Mouse (Mus musculus): ENCODE data around the gene Gm11027.
"Not testable (repeated sequence)": the region's sequence is repeated elsewhere in the genome, so short reads cannot be mapped to it uniquely, and the experiment has no call there.

The Gm11027 gene

GRCm38 (mm10) chr12:116275086-116275485 lies at the start of gene Gm11027:
TSS of gene Gm11027 (plus strand) at chr12:116275386.
- not testable (repeated sequence) for DNase-seq (ENCODE audit: low read depth in 2 of 2, low spot score in 2 of 2)

GRCm38 (mm10) chr12:116226289-116227057 lies 48.7 kb upstream of the Gm11027 start:
- no peak for DNase-seq (ENCODE audit: low read depth in 2 of 2, low spot score in 2 of 2)

GRCm38 (mm10) chr12:116229451-116229850 lies 45.7 kb upstream of the Gm11027 start:
- no peak for DNase-seq (ENCODE audit: low read depth in 2 of 2, low spot score in 2 of 2)

DNA sequence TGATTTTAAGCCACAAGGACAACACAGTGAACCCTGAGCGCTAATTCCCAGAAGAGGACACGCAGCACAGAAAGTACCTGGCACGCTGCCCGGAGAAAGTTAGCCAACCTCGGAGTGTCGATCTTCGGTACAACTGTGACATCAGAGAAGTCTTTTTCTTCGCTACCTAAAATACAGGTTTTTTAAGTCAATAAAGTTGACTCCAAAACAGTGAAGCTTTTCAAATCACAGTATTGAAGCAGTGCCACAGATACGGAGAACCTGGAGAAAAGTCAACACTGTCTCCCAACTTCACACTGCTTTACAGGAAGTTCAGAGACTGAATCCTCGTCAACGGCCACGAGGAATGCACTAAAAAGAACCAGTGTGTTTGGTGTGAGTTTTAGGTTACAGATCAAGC lies 43.6 kb upstream of the Gm11027 start:
- DNase-seq (ENCODE audit: low read depth in 2 of 2, low spot score in 2 of 2): no peak

DNA sequence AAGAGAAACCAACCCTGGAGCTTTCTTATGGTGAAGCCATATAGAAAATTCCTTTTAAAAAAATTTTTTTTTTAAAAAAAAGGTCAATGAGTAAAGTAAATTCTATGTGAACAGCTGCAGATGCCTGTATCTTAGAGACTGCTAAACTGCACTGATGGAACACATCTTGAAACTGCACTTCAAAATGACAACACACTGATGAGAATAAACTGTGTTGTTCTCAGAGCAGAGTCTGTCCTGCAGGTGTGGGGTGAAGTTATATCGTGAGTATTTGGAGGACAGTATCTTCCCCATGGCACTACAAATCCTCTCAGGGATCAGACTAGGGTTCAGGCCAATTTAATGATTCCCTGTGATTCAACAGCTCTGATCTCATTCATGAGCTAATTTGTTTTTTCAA lies 43.1 kb upstream of the Gm11027 start:
- no peak for DNase-seq (ENCODE audit: low read depth in 2 of 2, low spot score in 2 of 2)

DNA sequence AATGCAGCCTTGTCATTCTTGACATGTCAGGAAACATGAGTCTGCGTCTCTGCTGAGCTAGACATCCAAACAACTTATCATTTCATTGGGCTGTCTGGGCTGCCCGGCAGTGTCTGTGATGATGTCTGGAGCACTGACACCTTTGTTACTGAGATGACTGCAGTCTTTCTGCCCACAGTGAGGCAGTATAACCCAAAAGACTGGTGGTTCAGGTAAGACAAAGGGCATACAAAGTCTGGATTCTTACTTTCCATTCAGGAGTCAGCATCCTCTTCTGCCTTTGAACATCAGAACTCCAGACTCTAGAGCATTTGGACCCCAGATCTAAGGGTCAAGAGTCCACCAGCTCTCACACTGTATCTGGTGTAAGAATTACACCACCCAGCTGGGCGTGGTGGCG lies 39.8 kb upstream of the Gm11027 start:
- DNase-seq (ENCODE audit: low read depth in 2 of 2, low spot score in 2 of 2): peak in 1 of 2 experiments; percentile 11

DNA sequence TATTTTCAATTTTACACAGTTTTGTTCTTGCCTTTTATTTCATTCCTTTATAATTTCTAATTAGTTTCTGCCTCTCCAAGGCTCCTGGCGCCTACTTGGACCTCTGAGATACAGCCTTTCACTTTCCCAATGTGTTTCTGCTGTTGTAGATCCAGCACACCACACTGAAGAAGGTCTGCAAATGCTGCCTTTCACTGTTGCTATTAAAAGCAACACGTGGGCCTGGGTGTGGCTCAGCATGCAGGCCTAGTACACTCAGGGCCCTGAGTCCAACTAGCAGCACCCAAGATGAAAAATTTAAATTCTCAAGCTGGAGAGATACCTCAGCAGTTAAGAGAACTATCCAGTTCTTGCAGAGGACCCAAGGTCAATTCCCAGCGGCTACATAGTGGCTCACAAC lies 38.5 kb upstream of the Gm11027 start:
- DNase-seq (ENCODE audit: low read depth in 2 of 2, low spot score in 2 of 2): no peak

GRCm38 (mm10) chr12:116238370-116238769 lies 36.8 kb upstream of the Gm11027 start:
- no peak for DNase-seq (ENCODE audit: low read depth in 2 of 2, low spot score in 2 of 2)

GRCm38 (mm10) chr12:116238803-116239202 lies 36.4 kb upstream of the Gm11027 start:
- no peak for DNase-seq (ENCODE audit: low read depth in 2 of 2, low spot score in 2 of 2)

- DNase-seq (ENCODE audit: low read depth in 2 of 2, low spot score in 2 of 2): no peak
These were observed 30.6 kb upstream of the Gm11027 start for GRCm38 (mm10) chr12:116244601-116245000.

DNA sequence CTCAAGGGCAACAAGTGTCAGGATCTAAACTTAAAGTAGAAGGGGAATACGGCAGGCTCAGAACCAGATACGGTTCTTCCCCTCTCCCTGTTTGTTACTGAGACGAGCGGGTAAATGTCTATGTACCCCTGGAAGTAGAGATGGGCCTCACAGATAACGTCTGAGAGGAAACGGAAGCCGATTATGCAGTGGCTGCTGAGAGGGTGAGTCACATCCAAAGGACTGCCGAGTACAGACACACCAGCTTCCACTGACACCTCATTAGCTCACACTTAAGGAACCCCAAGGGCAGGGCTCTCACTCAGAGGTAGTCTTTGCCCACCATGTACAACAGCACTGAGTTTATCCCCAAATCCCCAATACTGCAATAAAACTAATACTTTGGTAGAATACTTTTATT lies 20.5 kb upstream of the Gm11027 start:
- peak in 1 of 2 experiments; percentile 24 for DNase-seq (ENCODE audit: low read depth in 2 of 2, low spot score in 2 of 2)

DNA sequence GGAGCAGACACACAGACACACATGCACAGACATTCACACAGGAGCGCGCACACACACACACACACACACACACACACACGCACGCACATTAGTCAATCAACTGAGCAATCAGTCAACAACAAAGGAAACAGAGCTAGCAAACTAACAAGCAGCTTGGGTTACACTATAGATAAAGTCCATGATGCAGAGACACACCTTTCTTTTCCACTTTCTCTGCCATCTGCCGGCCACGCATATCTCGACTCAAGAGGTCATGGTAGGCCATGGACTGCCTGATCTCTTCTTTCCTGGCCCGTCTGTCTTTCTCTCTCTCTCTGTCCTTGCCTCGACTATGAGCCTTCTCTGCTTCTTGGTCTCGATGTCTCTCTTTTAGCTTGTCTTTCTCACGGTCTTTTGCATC lies 19.6 kb upstream of the Gm11027 start:
- DNase-seq (ENCODE audit: low read depth in 2 of 2, low spot score in 2 of 2): no peak

DNA sequence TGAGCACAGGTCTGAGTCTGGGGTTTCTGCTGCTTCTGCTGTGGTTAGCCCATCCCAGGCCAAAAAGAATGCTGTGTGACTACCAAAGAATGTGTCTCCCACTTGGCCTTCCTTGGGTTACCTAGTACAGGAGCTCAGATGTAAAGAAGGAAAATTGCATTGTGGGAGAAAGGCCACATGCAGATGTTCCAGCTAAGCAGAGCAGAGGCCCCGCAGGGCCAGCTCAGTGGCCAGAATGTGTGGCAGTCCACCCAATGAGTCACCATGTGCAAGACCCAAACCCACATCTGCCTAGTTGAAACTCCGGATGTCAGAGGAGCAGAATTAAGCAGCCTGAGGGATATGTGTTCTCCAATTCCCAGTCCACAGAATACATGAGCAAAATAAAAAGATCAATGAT lies 16.9 kb upstream of the Gm11027 start:
- no peak for DNase-seq (ENCODE audit: low read depth in 2 of 2, low spot score in 2 of 2)

DNA sequence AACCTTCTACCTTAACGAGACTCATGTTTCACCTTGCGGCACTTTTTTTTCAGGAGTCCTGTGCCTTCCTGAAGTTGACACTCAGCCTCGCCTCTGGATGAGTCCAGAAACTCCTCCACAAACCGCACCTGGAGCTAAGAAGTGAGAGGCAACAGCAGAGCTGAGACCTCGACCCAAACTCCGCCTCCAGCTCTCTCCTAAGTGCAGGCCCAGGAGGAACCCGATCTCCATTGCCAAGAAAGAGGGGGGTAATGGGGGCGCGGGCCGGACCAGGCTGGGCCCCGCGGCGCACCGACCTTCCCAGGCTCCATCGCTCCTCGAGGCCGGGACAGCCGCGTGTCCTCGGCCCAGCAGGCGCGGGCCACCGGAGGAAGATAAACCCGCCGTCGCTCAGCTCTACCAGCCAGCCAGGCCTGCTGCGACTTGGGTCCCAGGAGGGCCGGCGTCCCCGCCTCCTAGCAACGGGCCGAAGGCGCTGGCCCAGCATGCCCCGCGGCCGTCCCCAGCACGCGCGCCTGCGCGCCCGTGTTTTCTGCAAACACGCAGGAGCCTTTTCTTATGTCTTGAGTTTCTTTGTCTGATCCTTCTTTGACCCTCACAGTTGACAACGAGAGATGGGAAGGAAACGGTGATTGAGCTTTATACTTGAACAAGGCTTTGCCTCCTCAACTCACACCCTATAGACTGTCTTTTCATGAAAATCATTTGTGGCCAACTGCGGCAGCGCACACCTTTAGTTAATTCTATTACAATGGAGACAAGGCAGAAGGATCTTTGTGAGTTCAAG lies 12.4 kb upstream of the Gm11027 start, which contains the start of gene Wdr60:
Wdr60 (minus strand) TSS at position 468 of the 787 bp plus-strand sequence.
- peak; percentile 68 to 74 for DNase-seq (ENCODE audit: low read depth in 2 of 2, low spot score in 2 of 2)

GRCm38 (mm10) chr12:116264756-116265155 lies 10.4 kb upstream of the Gm11027 start:
- DNase-seq (ENCODE audit: low read depth in 2 of 2, low spot score in 2 of 2): no peak

DNA sequence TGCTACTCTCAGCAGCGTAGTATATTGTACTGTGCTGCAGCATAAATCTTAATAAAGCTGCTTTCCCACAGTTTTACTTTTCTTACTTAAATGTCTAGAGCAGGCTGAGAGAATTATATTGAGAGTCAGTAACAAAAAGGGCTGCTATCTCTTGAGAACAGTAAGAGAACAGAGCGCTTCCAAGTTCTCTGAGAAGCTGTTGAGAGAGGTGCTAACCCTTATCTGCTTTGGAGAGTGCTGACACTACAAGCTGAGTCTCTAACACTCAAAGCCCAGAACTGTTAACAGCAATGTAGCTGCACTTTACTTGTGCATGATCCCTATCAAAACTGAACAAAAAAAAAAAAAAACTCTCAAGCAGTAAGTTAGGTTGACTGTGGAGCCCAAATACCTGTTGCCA lies 9.9 kb upstream of the Gm11027 start:
- no peak for DNase-seq (ENCODE audit: low read depth in 2 of 2, low spot score in 2 of 2)

- DNase-seq (ENCODE audit: low read depth in 2 of 2, low spot score in 2 of 2): no peak
These were observed 5.7 kb upstream of the Gm11027 start for GRCm38 (mm10) chr12:116269450-116269849.

- no peak for DNase-seq (ENCODE audit: low read depth in 2 of 2, low spot score in 2 of 2)
These were observed 4.6 kb upstream of the Gm11027 start for GRCm38 (mm10) chr12:116270538-116270937.

DNA sequence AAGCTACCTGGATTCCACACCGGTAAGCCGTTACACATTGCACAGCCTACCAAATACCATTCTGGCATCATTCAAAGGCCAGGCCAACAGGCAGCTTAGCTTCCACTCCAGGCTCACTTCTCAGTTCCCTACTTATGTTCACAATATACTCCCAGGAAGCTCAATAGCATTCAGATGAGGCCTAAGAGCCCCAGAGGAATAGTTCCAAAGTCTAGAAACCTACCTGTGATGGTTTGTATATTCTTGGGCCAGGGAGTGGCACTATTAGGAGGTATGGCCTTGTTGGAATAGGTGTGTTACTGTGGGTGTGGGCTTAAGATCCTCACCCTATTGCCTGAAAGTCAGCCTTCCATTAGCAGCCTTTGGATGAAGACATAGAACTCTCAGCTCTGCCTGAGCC lies 4.1 kb upstream of the Gm11027 start:
- DNase-seq (ENCODE audit: low read depth in 2 of 2, low spot score in 2 of 2): no peak

DNA sequence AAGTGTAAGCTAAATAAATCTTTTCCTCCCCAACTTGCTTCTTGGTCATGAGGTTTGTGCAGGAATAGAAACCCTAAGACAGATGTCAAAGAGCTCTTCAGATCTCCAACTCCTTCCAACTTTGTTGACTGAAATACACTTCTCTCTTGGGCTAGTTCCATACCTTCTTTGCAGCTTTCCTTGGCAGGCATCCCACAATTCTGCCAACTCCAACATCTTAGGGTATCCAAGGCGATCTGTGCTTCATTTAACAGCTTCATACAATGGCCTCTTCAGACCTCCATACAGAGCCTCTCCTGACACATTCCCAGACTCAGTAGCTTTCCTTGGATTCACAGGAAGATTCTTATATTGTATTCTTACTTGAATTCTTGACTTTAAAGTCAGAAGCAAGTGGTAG lies 1.5 kb upstream of the Gm11027 start:
- no peak for DNase-seq (ENCODE audit: low read depth in 2 of 2, low spot score in 2 of 2)

DNA sequence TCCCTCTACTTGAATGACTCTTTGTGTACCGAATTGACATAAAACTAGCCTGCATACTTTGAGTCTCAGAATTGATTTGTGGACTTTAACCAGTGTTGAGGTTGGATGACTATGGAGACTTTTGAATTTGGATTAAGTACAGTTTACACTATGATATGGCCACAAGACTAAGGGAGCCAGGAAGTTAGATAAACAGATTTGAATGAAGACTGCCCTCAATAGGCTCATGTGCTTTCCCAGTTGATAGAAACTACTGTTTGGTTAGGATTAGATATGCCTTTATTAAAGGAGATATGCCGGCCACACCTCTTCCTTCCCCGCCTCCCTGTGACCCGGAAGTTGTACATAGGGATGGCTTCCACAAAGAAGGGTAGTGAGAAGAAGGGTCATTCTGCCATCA lies 445 bp downstream of the Gm11027 start:
- no peak for DNase-seq (ENCODE audit: low read depth in 2 of 2, low spot score in 2 of 2)

GRCm38 (mm10) chr12:116276961-116277360 lies 1.8 kb downstream of the Gm11027 start:
- no peak for DNase-seq (ENCODE audit: low read depth in 2 of 2, low spot score in 2 of 2)

All from CD8-positive naive resting alpha-beta T cell, adult 2 months (primary cell).